Mouse (Mus musculus): ENCODE measurements around the gene Inca1.

Gene Inca1

GRCm38 (mm10) chr11:70701221-70701955 lies 1.4 kb upstream of the Inca1 start:
- DNase-seq = no peak

- peak; percentile 76 for DNase-seq
These were observed 658 bp upstream of the Inca1 start for GRCm38 (mm10) chr11:70700613-70701012.

DNA sequence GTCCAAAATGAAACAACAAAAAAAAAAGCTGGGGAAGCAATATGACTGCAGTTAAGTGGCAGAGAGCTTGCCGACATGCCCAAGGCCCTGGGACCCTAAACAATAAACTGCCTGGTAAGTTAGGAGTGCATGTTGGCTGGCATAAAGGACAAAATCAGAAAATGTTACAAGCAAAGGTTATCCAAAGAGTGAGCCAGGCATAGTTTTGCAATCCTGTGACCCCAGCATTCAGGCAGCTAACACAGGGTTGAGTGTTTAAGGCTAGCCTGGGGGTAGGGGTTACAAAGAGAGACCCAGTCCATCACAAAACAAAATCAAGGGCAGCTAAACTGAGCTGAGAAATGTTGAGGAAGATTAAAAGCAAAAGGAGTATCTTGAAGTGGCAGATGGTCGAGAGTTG lies 904 bp downstream of the Inca1 start:
- DNase-seq = no peak

- DNase-seq = no peak
These were observed 2.6 kb downstream of the Inca1 start for GRCm38 (mm10) chr11:70697376-70697775.

DNA sequence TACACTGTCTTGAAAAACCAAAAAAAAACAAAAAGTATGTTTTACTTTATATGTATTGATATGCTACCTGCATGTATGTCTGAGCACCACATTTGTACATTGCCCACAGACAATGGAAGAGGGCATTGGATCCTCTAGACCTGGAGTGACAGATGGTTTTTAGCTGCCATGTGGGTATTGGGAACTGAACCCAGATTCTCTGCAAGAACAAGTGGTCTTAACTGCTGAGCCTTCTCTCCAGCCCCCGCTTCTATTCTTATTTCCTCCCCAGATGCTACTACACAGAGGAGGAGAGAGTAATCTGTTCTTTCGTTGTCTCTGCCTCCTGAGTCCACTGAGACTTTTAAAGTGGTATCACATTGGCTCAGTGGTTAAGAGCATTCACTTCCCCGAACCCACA lies 6.5 kb downstream of the Inca1 start:
- DNase-seq = no peak

DNA sequence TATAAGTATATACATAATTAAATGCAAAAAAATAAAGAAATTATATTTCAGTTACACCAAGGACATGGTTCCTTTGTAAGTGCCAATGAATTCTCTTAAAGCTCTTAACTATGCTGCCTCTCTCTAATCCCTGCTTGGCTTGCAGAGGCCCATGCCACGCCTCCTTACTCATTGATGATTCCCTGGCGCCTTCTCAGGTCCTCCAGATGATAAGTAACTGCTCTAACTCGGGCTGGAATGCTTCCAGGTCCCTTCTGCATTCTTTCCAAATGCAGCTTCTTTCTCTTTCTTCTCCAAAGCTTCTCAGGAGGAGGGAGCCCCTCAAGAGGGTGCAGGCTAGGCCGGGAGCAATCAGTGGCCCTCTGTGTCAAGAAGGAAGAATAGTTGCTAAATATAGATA lies 10.4 kb downstream of the Inca1 start:
- peak; percentile 45 for DNase-seq

DNA sequence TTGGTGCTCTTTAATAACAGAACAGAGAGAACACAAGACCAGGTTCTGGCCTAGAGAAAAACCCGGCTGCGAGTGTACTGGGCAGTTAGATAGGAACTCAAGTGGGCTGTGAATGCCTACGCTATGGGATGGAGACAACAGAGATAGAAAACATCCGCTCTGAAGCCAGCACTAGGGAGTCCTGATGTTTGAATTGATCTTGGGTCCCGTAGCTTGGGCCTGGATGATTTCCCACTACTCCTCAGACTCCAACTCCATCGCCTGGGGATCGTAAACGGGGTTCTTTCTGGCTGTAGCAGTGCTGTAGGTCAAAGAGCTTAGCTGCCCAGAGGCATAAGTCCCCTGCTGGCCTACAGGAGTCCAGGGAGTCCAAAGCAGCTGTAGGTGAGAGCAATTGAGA lies 11.6 kb downstream of the Inca1 start:
- DNase-seq = peak; percentile 55

GRCm38 (mm10) chr11:70687601-70688199 lies 12.3 kb downstream of the Inca1 start, which contains the start of gene Camta2:
Gene Camta2, minus strand, starts transcription at chr11:70688105.
- DNase-seq = peak; percentile 88

- DNase-seq = peak; percentile 81
These were observed 12.9 kb downstream of the Inca1 start for GRCm38 (mm10) chr11:70686901-70687566.

DNA sequence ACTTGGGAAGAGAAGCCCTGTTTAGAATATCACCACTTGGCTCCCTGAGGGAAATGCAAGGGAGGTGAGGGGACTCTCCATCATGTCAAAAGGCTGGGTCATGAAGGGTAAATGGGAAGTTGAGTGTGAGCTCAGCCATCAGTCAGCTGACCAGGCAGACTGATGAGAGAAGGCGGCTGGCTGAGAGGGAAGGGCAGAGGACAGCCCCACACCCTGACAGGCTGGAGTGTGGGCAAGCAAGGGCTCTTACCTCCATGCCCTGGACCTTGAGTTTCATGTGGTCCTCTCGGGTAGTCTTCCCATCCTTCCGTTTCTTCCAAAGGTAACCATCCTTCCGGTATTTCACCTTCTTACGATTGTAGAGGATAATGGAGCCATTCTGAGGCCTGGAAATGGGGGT lies 16.3 kb downstream of the Inca1 start:
- no peak for DNase-seq

- peak; percentile 66 for DNase-seq
These were observed 17.9 kb downstream of the Inca1 start for GRCm38 (mm10) chr11:70681897-70682581.

DNA sequence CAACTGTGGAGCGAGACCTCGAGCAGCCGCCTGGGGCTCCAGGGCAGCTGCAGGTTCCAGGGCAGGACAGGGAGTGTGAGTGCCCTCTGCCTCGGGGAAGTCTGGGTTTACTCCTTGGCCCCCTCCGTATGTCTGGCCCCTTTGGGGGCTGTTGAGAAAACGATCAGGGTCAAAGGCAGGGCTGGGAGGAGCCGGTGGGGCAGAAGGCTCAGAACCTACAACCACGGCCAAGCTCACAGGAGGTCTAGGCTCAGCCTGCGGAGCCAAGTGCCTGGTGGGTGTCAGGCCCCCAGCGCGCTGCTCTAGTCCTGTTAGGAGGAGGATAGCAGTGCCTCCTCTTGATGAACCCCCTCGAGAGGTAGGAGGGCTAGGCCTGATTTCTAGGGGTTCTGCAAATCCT lies 18.8 kb downstream of the Inca1 start:
- no peak for DNase-seq

DNA sequence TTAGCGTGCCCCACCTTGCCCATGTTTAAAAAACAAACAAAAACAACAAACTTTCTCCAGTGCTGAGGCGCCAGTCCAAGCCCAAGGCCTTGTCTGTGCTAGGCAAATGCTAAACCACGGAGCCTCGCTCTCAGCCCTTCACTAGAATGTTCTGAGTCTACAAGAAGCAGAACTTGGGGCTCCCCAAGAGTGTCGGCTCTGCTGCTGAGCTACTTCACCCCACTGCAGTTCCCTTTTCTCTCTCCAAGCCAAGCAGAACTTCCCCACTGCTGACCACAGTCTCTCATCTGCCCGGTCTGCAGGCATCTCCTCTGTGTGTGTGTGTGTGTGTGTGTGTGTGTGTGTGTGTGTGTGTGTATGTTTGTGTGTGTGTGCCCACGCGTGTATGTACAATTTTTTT lies 20.1 kb downstream of the Inca1 start:
- no peak for DNase-seq

- no peak for DNase-seq
These were observed 20.6 kb downstream of the Inca1 start for GRCm38 (mm10) chr11:70679361-70679760.

DNA sequence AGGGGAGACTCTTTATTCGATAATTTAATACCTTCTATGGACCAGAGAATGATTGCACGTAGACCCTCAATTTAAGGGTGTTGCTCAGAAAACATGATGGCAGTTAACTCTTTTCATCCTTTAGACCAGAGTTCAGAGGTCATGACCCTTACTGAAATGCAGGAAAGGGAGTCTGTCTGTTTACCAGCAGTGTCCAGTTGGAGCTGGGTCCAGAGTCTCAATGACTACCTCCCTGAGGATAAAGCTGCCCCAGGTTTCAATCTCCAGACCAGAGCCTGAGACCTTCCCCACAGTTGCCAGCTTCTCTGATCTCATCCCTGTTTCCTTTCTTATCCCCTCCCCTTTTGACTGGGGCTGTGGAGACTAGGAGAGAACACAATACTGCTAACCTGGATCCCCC lies 21.4 kb downstream of the Inca1 start:
- no peak for DNase-seq

DNA sequence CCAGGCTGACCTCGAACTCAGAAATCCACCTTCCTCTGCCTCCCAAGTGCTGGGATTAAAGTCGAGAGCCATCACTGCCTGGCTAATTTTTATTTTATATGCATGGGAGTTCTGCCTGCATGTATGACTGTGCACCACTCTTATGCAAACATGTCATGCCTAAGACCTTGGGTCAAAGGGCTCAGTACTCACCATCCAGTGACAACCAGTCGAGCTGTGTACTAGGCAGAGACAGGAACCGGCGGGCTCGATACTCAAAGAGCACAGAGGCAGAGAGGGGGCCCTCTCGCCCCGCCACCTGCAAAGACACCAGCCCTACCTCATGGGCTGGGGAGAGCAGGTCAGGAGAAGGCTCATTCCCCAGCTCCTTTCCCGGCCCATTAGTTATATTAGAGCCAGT lies 21.9 kb downstream of the Inca1 start:
- no peak for DNase-seq

- no peak for DNase-seq
These were observed 25.5 kb downstream of the Inca1 start for GRCm38 (mm10) chr11:70674501-70674900.

DNA sequence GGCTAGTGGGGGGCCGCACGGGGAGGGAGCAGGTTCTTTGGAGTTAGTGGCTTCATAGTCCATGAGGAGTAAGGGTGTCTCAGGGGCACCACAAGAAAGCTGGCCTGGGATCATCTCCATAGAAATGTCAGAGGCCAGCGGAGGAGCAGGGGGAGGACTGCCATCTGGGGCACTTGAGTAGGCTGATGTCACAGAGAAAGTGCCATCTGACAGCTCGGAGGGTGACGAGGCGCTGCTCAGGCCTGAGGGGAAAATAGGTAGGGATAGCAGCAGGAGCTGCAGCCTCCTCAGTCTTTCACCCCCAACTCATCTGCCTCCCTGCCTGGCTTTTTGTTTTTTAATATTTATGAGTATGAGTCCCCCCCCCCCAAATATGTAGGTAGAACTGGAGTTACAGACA lies 25.9 kb downstream of the Inca1 start:
- DNase-seq = peak; percentile 38

DNA sequence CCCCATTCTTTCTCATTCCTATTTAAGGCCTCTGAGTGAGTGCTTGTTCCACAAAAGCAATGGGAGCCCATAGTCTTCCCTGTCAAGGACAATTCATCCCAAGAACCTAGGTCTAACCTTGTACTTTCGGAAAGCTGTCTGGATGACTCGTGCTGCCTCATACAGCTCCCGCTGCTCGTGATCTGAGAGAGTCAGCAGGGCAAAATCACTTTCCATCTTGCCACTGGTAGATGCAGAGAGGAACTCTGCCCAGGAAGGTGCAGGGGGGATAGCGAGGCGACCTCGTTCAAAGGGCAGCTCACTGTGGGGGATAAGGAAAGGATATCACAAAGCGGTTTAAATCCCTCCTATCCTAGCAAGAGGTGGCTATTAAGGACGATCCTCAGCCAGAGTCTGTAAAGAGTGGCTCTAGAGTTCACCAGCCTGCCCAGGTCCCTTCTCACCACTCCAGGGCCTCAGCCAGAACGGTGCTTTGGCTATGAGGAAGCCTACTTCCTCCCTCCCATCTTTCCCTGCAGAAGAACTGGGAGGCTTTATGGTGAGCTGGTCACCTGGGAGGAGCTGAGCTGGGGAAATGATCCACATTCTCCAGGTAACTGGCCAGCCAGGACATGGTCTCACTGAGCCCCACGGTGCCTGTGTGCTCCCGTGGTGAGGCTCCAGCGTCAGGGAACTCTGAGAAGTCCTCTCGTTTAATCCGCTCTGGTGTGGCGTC lies 28.5 kb downstream of the Inca1 start:
- DNase-seq = peak; percentile 43

DNA sequence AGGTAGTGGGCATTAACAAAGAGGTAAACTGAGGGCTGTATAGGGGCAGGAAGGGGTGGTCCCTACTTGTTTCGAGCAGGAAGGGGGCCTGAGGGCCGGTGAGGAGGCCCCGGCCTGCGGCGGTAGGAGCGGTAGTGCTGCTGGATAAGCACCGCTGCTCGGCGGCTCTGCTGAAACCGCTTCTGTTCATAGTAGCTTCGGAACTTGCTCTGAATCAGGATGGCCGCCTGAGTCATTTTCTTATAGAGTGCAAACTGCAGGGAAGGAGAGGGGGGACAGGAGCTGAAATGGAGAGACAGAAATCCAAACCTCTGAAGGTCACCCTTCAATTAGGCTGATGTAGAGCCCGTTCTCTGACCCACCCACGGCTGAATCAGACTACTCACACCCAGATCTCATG lies 29.5 kb downstream of the Inca1 start:
- peak; percentile 54 for DNase-seq

DNA sequence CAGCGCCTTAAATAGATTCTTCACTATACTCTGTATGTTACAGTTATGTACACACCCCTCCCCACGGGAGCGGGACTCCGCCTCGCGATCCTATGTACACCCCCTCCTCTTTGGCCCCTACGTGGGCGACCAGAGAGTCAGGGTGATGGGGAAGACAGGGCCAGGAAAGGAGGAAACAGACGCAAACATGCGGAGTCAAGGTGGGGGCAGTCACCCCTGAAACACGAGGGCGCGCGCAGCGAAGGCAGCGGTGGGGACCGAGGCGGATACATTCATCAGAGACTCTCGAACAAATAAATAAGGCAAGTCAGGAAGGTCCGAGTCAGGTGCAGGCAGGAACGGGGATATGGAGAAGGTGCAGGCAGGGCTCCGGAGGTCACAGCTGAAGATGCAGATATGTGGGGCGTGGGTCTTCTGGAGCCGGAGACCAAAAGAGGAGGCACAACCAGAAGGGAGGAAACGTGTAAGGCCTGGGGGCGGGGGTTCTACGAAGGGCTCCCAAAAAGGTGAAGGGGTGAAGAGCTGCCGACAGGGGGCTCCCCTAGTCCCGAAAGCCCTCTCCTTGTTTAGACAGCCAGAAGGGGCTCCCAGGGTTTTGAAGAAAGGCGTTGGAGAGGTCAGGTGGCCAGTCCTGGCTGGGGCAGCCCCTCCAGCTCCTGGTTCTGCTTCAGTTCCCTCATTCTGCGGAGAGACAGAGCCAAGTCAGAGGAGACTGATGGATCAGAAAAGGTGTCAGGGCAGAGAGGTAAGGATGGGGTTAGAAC lies 30.2 kb downstream of the Inca1 start:
- peak; percentile 87 for DNase-seq

Data from cerebellum, adult 9-10 months (tissue).